Mouse (Mus musculus) embryonic facial prominence, embryonic 15.5 days (tissue): ENCODE measurements around the gene Nkx2-5. TPM values are rescaled to one million over a fixed set of nuclear protein-coding genes. Genes with fewer than 3 reads are reported as not detected.

ENCODE experiments used
- ATAC-seq: fragments of 200-750 bp; cut with Nextera tagmentation; 2 replicates; pipeline ENCODE4 v1.8.0; 2017; ENCODE audit warnings: low read depth, moderate TSS enrichment; ENCODE audit not compliant: insufficient number of reproducible peaks, low FRiP score, low TSS enrichment
- H3K27ac ChIP-seq: fragments of 300-500 bp; sonication (generic); replicated peaks from 2 replicates; pipeline ENCODE4 v1.5.1; 2015; ENCODE audit warnings: mild to moderate bottlenecking, inconsistent platforms
- H3K27me3 ChIP-seq: fragments of 300-500 bp; sonication (generic); 2 replicates; pipeline ENCODE4 v1.6.1; 2015; ENCODE audit warnings: inconsistent platforms
- H3K36me3 ChIP-seq: fragments of 300-500 bp; sonication (generic); 2 replicates; pipeline ENCODE4 v1.6.1; 2015; ENCODE audit warnings: mild to moderate bottlenecking, inconsistent platforms
- H3K4me1 ChIP-seq: fragments of 300-500 bp; sonication (generic); 2 replicates; pipeline ENCODE4 v1.6.1; 2015; ENCODE audit warnings: inconsistent platforms
- H3K4me2 ChIP-seq: fragments of 300-500 bp; sonication (generic); replicated peaks from 2 replicates; pipeline ENCODE4 v1.6.1; 2015; ENCODE audit warnings: mild to moderate bottlenecking, inconsistent platforms
- H3K4me3 ChIP-seq: fragments of 300-500 bp; sonication (generic); replicated peaks from 2 replicates; pipeline ENCODE4 v1.5.1; 2015; ENCODE audit warnings: mild to moderate bottlenecking, inconsistent platforms
- H3K9ac ChIP-seq: fragments of 300-500 bp; sonication (generic); 2 replicates; pipeline ENCODE4 v1.6.1; 2015; ENCODE audit warnings: inconsistent platforms
- H3K9me3 ChIP-seq: fragments of 300-500 bp; sonication (generic); replicated peaks from 2 replicates; pipeline ENCODE4 v1.6.1; 2016; ENCODE audit warnings: inconsistent platforms
- WGBS: fragments of 180-500 bp; shearing (Covaris S2); methylation state at CpG from one replicate; pipeline ENCODE4 v1.1.7; 2015; 5-methylcytosine and 5-hydroxymethylcytosine counted together
- polyA plus RNA-seq: library from polyadenylated mRNA; unstranded; fragments of >200 nt; fragmentation: Nextera tagmentation; extraction: Ambion mirVana; gene quantifications from 2 replicates; pipeline ENCODE4 v1.2.1, GENCODE M21; 2015

Gene Nkx2-5
- polyA plus RNA-seq, 1 experiment from 2014 or later, result 8.8 TPM

GRCm38 (mm10) chr17:26836377-26836776 lies 8.4 kb downstream of the Nkx2-5 start:
- H3K4me1 ChIP-seq, result peaks cover 20% of the 10 kb centered on the region
- WGBS, result 16% methylated on average over 5 of the region's 5 CpGs
- H3K36me3 ChIP-seq, result no peaks in the 10 kb centered on the region
- no peaks in the 10 kb centered on the region for H3K9me3 ChIP-seq
- no peak overlapping the region for H3K4me3 ChIP-seq
- H3K27me3 ChIP-seq, result peaks cover 90% of the 10 kb centered on the region
- no peak overlapping the region for H3K4me2 ChIP-seq
- H3K27ac ChIP-seq, result no peak overlapping the region
- H3K9ac ChIP-seq, result no peak overlapping the region
- no peak for ATAC-seq

DNA sequence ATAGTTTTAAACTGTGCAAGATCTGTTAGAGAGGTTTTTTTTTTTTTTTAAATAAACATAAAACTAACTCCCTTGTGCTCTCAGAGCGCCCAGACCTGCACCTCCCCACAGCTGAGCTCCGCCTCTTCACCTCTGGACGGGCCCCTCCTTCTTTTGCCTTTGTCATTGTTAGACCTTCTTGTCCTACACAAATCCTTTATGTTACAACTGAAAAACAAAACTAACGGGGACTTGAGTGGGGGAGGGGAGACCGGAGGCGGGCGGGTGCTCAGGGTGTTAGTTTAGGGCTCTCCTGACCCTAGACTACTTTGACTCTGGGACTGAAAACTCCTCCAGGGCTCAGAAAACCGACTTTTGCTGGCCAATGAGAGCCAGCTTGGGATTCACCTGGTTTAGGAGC lies 8.9 kb downstream of the Nkx2-5 start:
- 10% methylated on average over 8 of the region's 8 CpGs for WGBS
- Histone ChIP-seq H3K36me3 (no peaks in the 10 kb centered on the region), H3K4me2 (no peak overlapping the region), H3K4me1 (peaks cover 16% of the 10 kb centered on the region), H3K9ac (no peak overlapping the region), H3K27me3 (peaks cover 86% of the 10 kb centered on the region), H3K4me3 (no peak overlapping the region), H3K9me3 (no peaks in the 10 kb centered on the region), H3K27ac (no peak overlapping the region)
- ATAC-seq, result no peak

DNA sequence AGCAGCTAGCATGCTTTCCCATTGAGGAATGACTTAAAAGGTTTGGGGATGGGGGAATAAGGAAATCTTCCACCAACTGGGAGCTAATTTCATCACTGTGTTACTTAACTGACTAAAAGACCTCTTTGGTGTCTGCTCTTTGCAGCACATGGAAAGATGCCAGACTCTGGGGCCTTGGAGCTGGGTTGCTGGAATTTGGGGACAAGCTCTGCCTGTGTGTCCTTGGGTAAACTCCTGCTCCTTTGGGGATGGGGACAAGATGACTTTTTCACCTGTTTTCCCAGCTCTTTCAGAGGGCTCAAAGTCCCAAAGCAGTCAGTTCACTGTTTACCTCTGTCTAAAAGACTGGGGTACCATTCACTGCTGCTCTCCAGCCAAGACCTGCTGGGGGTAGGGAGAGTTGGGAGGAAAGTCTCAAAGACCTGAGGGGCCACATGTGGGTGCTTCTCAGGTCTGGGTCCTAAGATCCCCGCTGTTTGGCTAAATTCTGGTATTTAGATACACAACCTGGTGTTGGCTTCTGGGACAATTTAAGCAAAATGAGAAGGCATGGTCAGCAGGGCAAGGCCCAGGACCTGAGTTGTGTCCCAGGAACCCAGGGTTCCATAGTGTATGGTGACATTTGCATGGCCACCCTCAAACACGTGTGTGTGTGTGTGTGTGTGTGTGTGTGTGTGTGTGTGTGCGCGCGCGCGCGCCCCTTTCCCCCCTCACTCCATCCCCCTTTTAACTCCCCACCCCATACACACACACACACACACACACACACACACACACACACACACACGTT lies 9.6 kb downstream of the Nkx2-5 start:
- 35% methylated on average over 9 of the region's 9 CpGs for WGBS
- peaks cover 15% of the 10 kb centered on the region for H3K4me1 ChIP-seq
- no peak overlapping the region for H3K4me2 ChIP-seq
- H3K36me3 ChIP-seq, result no peaks in the 10 kb centered on the region
- H3K9ac ChIP-seq, result no peak overlapping the region
- ATAC-seq, result no peak
- H3K4me3 ChIP-seq, result no peak overlapping the region
- no peak overlapping the region for H3K27ac ChIP-seq
- no peaks in the 10 kb centered on the region for H3K9me3 ChIP-seq
- peaks cover 81% of the 10 kb centered on the region for H3K27me3 ChIP-seq

DNA sequence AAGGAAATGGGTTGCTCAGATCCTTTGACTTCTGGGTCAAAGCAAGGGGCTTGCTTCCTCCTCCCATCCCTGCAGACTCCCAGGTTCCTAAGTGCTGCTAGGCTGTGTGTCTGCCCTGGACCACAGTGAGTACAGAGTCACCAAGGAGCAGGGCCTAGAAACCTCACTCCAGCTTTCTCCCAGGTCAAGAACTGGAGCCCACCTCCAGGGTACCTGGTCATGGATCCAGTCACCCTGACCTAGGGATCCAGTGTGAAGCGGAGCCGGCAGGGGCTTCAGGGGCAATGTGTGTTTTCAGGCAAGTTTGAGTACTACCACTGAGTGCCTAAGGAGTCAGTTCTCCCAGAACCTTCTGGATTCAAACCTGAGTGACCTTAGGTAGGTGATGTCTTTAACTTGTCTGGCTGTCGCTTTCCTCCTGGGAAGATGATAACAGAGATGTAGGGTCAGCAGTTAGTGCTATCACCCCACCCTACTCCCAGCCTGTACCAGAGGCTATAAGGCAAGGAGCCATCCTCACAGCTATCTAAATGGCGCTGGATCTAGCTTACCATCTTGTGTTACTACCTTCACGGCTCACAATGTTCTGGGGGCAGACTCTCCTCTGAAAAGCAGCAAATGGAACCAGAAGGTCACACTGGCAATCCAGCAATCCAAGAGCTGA lies 10.4 kb downstream of the Nkx2-5 start:
- Histone ChIP-seq H3K9ac (no peak overlapping the region), H3K4me3 (no peak overlapping the region), H3K27me3 (peaks cover 77% of the 10 kb centered on the region), H3K9me3 (no peaks in the 10 kb centered on the region), H3K27ac (no peak overlapping the region), H3K4me2 (no peak overlapping the region), H3K36me3 (no peaks in the 10 kb centered on the region), H3K4me1 (peaks cover 8% of the 10 kb centered on the region)
- 70% methylated on average over 5 of the region's 5 CpGs for WGBS
- ATAC-seq, result no peak

- Histone ChIP-seq H3K27me3 (peaks cover 75% of the 10 kb centered on the region), H3K36me3 (no peaks in the 10 kb centered on the region), H3K9me3 (no peaks in the 10 kb centered on the region), H3K4me1 (peaks cover 2% of the 10 kb centered on the region), H3K27ac (no peak overlapping the region), H3K4me2 (no peak overlapping the region), H3K9ac (no peak overlapping the region), H3K4me3 (no peak overlapping the region)
- no peak for ATAC-seq
- 78% methylated on average over 2 of the region's 2 CpGs for WGBS
Measured at GRCm38 (mm10) chr17:26833806-26834205, 11.0 kb downstream of the Nkx2-5 start.

- Histone ChIP-seq H3K36me3 (no peaks in the 10 kb centered on the region), H3K27ac (no peak overlapping the region), H3K9me3 (no peaks in the 10 kb centered on the region), H3K27me3 (peaks cover 17% of the 10 kb centered on the region), H3K4me3 (no peak overlapping the region), H3K4me1 (no peaks in the 10 kb centered on the region), H3K4me2 (no peak overlapping the region), H3K9ac (no peak overlapping the region)
- 72% methylated on average over 16 of the region's 17 CpGs for WGBS
- ATAC-seq, result no peak
Measured at GRCm38 (mm10) chr17:26826131-26826530, 18.7 kb downstream of the Nkx2-5 start.

- H3K4me2 ChIP-seq, result no peak overlapping the region
- H3K4me3 ChIP-seq, result no peak overlapping the region
- no peak overlapping the region for H3K27ac ChIP-seq
- H3K36me3 ChIP-seq, result no peaks in the 10 kb centered on the region
- no peaks in the 10 kb centered on the region for H3K4me1 ChIP-seq
- H3K9me3 ChIP-seq, result no peaks in the 10 kb centered on the region
- H3K9ac ChIP-seq, result no peak overlapping the region
- no peaks in the 10 kb centered on the region for H3K27me3 ChIP-seq
- no peak for ATAC-seq
Measured at GRCm38 (mm10) chr17:26817776-26818175, 27.0 kb downstream of the Nkx2-5 start.

DNA sequence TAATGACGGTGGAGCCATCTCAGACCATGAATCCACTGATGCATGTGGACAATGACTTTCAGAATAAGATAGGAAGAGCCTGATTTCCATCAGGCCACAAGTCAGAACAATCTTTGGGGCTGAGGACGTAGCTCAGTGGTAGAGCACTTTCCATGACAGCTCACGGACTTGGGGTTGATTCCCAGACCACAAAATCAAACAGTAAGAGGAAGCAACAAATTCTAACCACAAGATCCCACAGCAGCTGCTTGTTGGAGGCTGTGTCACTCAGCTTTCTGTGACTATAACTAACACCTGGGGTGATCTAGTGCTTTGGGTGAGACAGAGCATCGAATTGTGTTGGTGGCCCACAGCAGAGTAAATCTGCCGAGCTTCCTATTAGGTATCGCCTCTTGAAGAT lies 28.0 kb downstream of the Nkx2-5 start:
- Histone ChIP-seq H3K9ac (no peak overlapping the region), H3K36me3 (no peaks in the 10 kb centered on the region), H3K9me3 (no peaks in the 10 kb centered on the region), H3K27ac (no peak overlapping the region), H3K4me3 (no peak overlapping the region), H3K4me1 (no peaks in the 10 kb centered on the region), H3K4me2 (no peak overlapping the region), H3K27me3 (no peaks in the 10 kb centered on the region)
- WGBS, result 76% methylated on average over 6 of the region's 6 CpGs
- ATAC-seq, result no peak

GRCm38 (mm10) chr17:26813497-26813896 lies 31.3 kb downstream of the Nkx2-5 start:
- 82% methylated on average over 9 of the region's 9 CpGs for WGBS
- Histone ChIP-seq H3K4me2 (no peak overlapping the region), H3K9ac (no peak overlapping the region)

GRCm38 (mm10) chr17:26812607-26813006 lies 32.2 kb downstream of the Nkx2-5 start:
- Histone ChIP-seq H3K4me1 (no peaks in the 10 kb centered on the region), H3K4me2 (no peak overlapping the region), H3K27ac (no peak overlapping the region), H3K36me3 (no peaks in the 10 kb centered on the region), H3K9ac (no peak overlapping the region), H3K27me3 (no peaks in the 10 kb centered on the region), H3K9me3 (no peaks in the 10 kb centered on the region), H3K4me3 (no peak overlapping the region)
- 68% methylated on average over 2 of the region's 2 CpGs for WGBS
- no peak for ATAC-seq

More at GRCm38 (mm10) chr17:26813497-26813896, 31.3 kb downstream of the Nkx2-5 start:
- no peaks in the 10 kb centered on the region for H3K36me3 ChIP-seq
- H3K27ac ChIP-seq, result no peak overlapping the region
- no peaks in the 10 kb centered on the region for H3K9me3 ChIP-seq
- no peaks in the 10 kb centered on the region for H3K27me3 ChIP-seq
- H3K4me1 ChIP-seq, result no peaks in the 10 kb centered on the region
- no peak overlapping the region for H3K4me3 ChIP-seq
- no peak for ATAC-seq

DNA sequence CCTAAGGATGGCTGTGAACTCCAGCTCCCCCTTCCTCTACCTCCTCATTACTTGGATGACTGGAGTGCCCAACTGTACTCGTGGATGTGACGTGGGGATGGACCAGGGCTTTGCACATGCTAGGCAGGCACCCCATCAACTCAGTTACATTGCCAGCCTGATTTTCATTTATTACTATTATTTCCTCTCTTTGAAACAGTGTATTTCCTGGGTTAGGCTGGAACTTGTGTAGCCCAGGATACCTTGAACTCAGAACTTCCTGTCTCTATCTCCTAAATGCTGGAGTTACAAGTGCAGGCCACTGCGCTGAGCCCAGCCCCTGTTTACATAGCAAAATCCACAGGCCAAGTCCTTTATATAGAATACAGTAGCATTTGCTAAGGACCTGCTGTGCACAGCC lies 41.9 kb downstream of the Nkx2-5 start:
- H3K4me1 ChIP-seq, result no peaks in the 10 kb centered on the region
- WGBS, result 76% methylated on average over 3 of the region's 3 CpGs
- no peaks in the 10 kb centered on the region for H3K9me3 ChIP-seq
- no peak overlapping the region for H3K4me2 ChIP-seq
- H3K9ac ChIP-seq, result no peak overlapping the region
- no peaks in the 10 kb centered on the region for H3K27me3 ChIP-seq
- H3K36me3 ChIP-seq, result no peaks in the 10 kb centered on the region
- no peak overlapping the region for H3K4me3 ChIP-seq
- no peak overlapping the region for H3K27ac ChIP-seq
- no peak for ATAC-seq
